Mouse (Mus musculus) spleen, adult 2 months (tissue): Measurements from ENCODE around the gene Gstk1.

Experiments
- CTCF ChIP-seq: fragments of 200-500 bp; IDR thresholded peaks from 2 replicates; pipeline ENCODE4 v1.5.1; 2011; ENCODE audit warnings: mild to moderate bottlenecking, inconsistent platforms; ENCODE audit not compliant: insufficient read depth, insufficient read length, insufficient replicate concordance; ENCODE audit errors: extremely low read depth
- POLR2A ChIP-seq: fragments of 200-500 bp; IDR thresholded peaks from 2 replicates; pipeline ENCODE4 v1.6.1; 2011; ENCODE audit warnings: low read depth, low read length, inconsistent platforms

- TF ChIP-seq CTCF (peak; percentile 47; the same call in 1 of the 2 replicates), POLR2A (no peak)
These were observed 18.3 kb upstream of the Gstk1 start for GRCm38 (mm10) chr6:42227240-42228101.
